In genomic region chr7:82082883-82083282, GRCm38 (mm10) we compare ENCODE assay signal across 18 mouse cellular contexts.
DNase-seq lines count a peak whose midpoint lies in the region; ATAC-seq and TF ChIP-seq lines count a peak whose summit lies in the region.
"Had no signal": no experiment of that assay in that cellular context is flagged by ENCODE, and none has a peak within 500 bp of the region (broad histone marks: within the 10 kb centered on the region; RNA-seq: fewer than 3 reads in every experiment).

No protein-coding gene starts in this region.

- WGBS in limb, embryonic 14.5 days, result 22% methylated on average over 6 of the region's 6 CpGs
- 23% methylated on average over 6 of the region's 6 CpGs for WGBS in limb, embryonic 10.5 days

- 0 out of 2 replicates have a peak, but pooled peaks cover 2% of the 10 kb centered on the region for H3K4me1 ChIP-seq in limb, embryonic 14.5 days (ENCODE audit: control insufficient read depth, insufficient read depth, low read length)
- H3K4me1 ChIP-seq in limb, embryonic 10.5 days, result peaks cover 13% of the 10 kb centered on the region; the same call in 1 of the 2 replicates

- H3K27me3 ChIP-seq in limb, embryonic 14.5 days (ENCODE audit: control insufficient read depth, insufficient read depth, low read length), result no peaks in the 10 kb centered on the region
- H3K27me3 ChIP-seq in limb, embryonic 10.5 days (ENCODE audit: low read depth, poor library complexity, severe bottlenecking), result peaks cover 17% of the 10 kb centered on the region
- no peaks in the 10 kb centered on the region for H3K27me3 ChIP-seq in Patski

- H3K4me2 ChIP-seq in limb, embryonic 14.5 days (replicated peaks; ENCODE audit: low read depth, low read length, severe bottlenecking), result no peak overlapping the region
- H3K4me2 ChIP-seq: hindbrain, embryonic 12.5 days; limb, embryonic 13.5 days; neural tube, embryonic 15.5 days had no signal

- POLR2A ChIA-PET in Patski (lab: Charles Lee), result interaction anchor here (0.5 kb wide), 1 partner anchor 56 kb away, joined by 4 read pairs; no protein-coding TSS in a partner anchor

- no peak overlapping the region for H3K9ac ChIP-seq in limb, embryonic 14.5 days (ENCODE audit: low read depth, low read length, severe bottlenecking)
- H3K9ac ChIP-seq: hindbrain, embryonic 12.5 days; limb, embryonic 13.5 days; liver, postnatal 0 days; neural tube, embryonic 15.5 days had no signal

- no peak for ATAC-seq in limb, embryonic 14.5 days (ENCODE audit: low FRiP score, low read depth)
- no peak for ATAC-seq in Patski
- ATAC-seq: liver, postnatal 0 days had no signal

- CTCF ChIA-PET in Patski (lab: Charles Lee), result interaction anchor here (1.4 kb wide), 1 partner anchor 12 kb away, joined by 3 read pairs; no protein-coding TSS in a partner anchor

- in situ Hi-C loops in Patski (cut with MboI; ENCODE audit: low pct_unique_long_range_greater_than_20kb), result no loop called here

- H3K36me3 ChIP-seq in limb, embryonic 14.5 days (ENCODE audit: control insufficient read depth, insufficient read depth, low read length), result no peaks in the 10 kb centered on the region
- no peaks in the 10 kb centered on the region for H3K36me3 ChIP-seq in limb, embryonic 10.5 days
- H3K36me3 ChIP-seq: hindbrain, embryonic 12.5 days; limb, embryonic 13.5 days; neural tube, embryonic 15.5 days had no signal

- no peak overlapping the region for H3K4me3 ChIP-seq in gastrocnemius, adult 2 months
- no peak overlapping the region for H3K4me3 ChIP-seq in limb, embryonic 14.5 days (replicated peaks; ENCODE audit: low read length)
- no peak overlapping the region for H3K4me3 ChIP-seq in limb, embryonic 10.5 days
- H3K4me3 ChIP-seq: hindbrain, embryonic 12.5 days; limb, embryonic 13.5 days; neural tube, embryonic 15.5 days had no signal

- DNase-seq in gastrocnemius, adult 2 months, result peak; percentile 44
- DNase-seq in gastrocnemius, adult 18-20 months (ENCODE audit: low spot score), result no peak
- DNase-seq in limb, embryonic 14.5 days (ENCODE audit: low spot score), result peak; percentile 6
- DNase-seq in limb, embryonic 10.5 days (ENCODE audit: low spot score), result no peak
- DNase-seq in Patski (ENCODE audit: low read depth, low spot score), result peak; percentile 31
- peak; percentile 11 for DNase-seq in gastrocnemius, postnatal 14 days
- DNase-seq in ovary, postnatal 36 days (ENCODE audit: low spot score), result no peak
- DNase-seq in kidney, postnatal 10 days, result no peak
- DNase-seq: cerebellum, adult 18-20 months; kidney, adult 8-10 months; layer of hippocampus, postnatal 36 days; liver, postnatal 0 days; right cerebral cortex, adult 18-20 months; thymus, adult 2 months had no signal

- intact Hi-C loops in gastrocnemius, adult 2 months (cut with DNase I), result no loop called here
- intact Hi-C loops in gastrocnemius, postnatal 14 days (cut with DNase I; ENCODE audit: low total_unique reads), result no loop called here

- no peak for TF ChIP-seq POLR2A in limb, embryonic 14.5 days (IDR thresholded peaks at IDR 0.05; ENCODE audit: borderline replicate concordance, extremely low read depth, insufficient read depth, insufficient read length)

- H3K27ac ChIP-seq in gastrocnemius, adult 2 months, result no peak overlapping the region
- no peak overlapping the region for H3K27ac ChIP-seq in limb, embryonic 14.5 days (replicated peaks; ENCODE audit: low read depth, low read length)
- H3K27ac ChIP-seq in limb, embryonic 10.5 days, result no peak overlapping the region
- H3K27ac ChIP-seq: hindbrain, embryonic 12.5 days; limb, embryonic 13.5 days; macrophage; neural tube, embryonic 15.5 days had no signal

- no peaks in the 10 kb centered on the region for H3K9me3 ChIP-seq in limb, embryonic 14.5 days (ENCODE audit: control insufficient read depth, low read length)
- no peaks in the 10 kb centered on the region for H3K9me3 ChIP-seq in limb, embryonic 10.5 days (replicated peaks)
- H3K9me3 ChIP-seq: hindbrain, embryonic 12.5 days; limb, embryonic 13.5 days; neural tube, embryonic 15.5 days had no signal

- no peak for TF ChIP-seq CTCF in gastrocnemius, adult 2 months (IDR thresholded peaks at IDR 0.05)
- TF ChIP-seq CTCF in Patski (IDR thresholded peaks at IDR 0.05), result no peak

Comparison
In these comparisons a context has a peak if more than half of its experiments do, and no peak if none do; other contexts are left out.
1. DNase-seq: peak in gastrocnemius, adult 2 months (single experiment), limb, embryonic 14.5 days (single experiment), Patski (single experiment) and gastrocnemius, postnatal 14 days (single experiment); none in gastrocnemius, adult 18-20 months (single experiment), limb, embryonic 10.5 days (single experiment), ovary, postnatal 36 days (single experiment) and kidney, postnatal 10 days (single experiment).